Comparison of ENCODE assay signal across 7 mouse cellular contexts in the genomic region with DNA sequence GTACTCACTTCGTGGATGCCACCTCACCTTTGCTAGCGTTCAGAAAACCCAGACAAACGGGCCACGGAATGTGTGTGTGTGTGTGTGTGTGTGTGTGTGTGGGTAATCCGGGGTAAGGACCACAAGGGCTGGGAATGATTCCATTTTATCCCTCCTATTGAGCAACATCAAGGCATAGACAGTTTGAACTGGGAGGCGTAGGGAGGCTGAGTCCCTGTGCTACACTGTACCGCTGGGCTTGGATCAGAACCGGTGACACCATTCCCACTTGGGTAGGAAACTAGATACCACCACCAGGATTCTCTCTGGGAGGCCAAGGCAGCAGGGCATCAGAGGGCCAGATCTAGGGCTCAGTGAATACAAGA. TPM values are rescaled to one million over a fixed set of nuclear protein-coding genes. Genes with fewer than 3 reads are reported as not detected.
DNase-seq lines count a peak whose midpoint lies in the region; ATAC-seq and TF ChIP-seq lines count a peak whose summit lies in the region.

No protein-coding gene starts in this region.

- H3K9ac ChIP-seq in neural tube, embryonic 11.5 days (ENCODE audit: low read length): no peak overlapping the region
- H3K9ac ChIP-seq in liver, embryonic 13.5 days: no peak overlapping the region
- H3K9ac ChIP-seq in stomach, postnatal 0 days (ENCODE audit: low read length): no peak overlapping the region

- WGBS in neural tube, embryonic 11.5 days: 69% methylated on average over 8 of the region's 8 CpGs
- 64% methylated on average over 8 of the region's 8 CpGs for WGBS in hindbrain, embryonic 10.5 days
- WGBS in liver, embryonic 13.5 days (ENCODE audit: insufficient replicate concordance): 54% methylated on average over 8 of the region's 8 CpGs
- 63% methylated on average over 8 of the region's 8 CpGs for WGBS in stomach, postnatal 0 days

- no peak for TF ChIP-seq EP300 in stomach, postnatal 0 days (optimal IDR thresholded peaks at IDR 0.05)

- no peaks in the 10 kb centered on the region for H3K36me3 ChIP-seq in neural tube, embryonic 11.5 days (ENCODE audit: control insufficient read depth, insufficient read depth, low read length)
- H3K36me3 ChIP-seq in hindbrain, embryonic 10.5 days: no peaks in the 10 kb centered on the region
- H3K36me3 ChIP-seq in liver, embryonic 13.5 days: no peaks in the 10 kb centered on the region
- H3K36me3 ChIP-seq in stomach, postnatal 0 days (ENCODE audit: control insufficient read depth, insufficient read depth, low read length): no peaks in the 10 kb centered on the region

- H3K4me1 ChIP-seq in neural tube, embryonic 11.5 days (ENCODE audit: control insufficient read depth, insufficient read depth, low read length): no peaks in the 10 kb centered on the region
- peaks cover 18% of the 10 kb centered on the region for H3K4me1 ChIP-seq in hindbrain, embryonic 10.5 days (replicated peaks)
- H3K4me1 ChIP-seq in liver, embryonic 13.5 days (replicated peaks): peaks cover 23% of the 10 kb centered on the region
- 0 out of 2 replicates have a peak, but pooled peaks cover 2% of the 10 kb centered on the region for H3K4me1 ChIP-seq in stomach, postnatal 0 days (replicated peaks; ENCODE audit: control insufficient read depth, insufficient read depth)

- no peak for TF ChIP-seq CTCF in stomach, postnatal 0 days (IDR thresholded peaks at IDR 0.05; ENCODE audit: low read depth)

- H3K4me2 ChIP-seq in neural tube, embryonic 11.5 days (ENCODE audit: low read depth): peak overlapping the region; percentile 88
- H3K4me2 ChIP-seq in liver, embryonic 13.5 days: peak overlapping the region; percentile 82
- peak overlapping the region; percentile 95 for H3K4me2 ChIP-seq in stomach, postnatal 0 days (replicated peaks; ENCODE audit: low read depth)

- no peak overlapping the region for H3K4me3 ChIP-seq in neural tube, embryonic 11.5 days (ENCODE audit: low read depth, low read length)
- peak overlapping the region; percentile 63 for H3K4me3 ChIP-seq in hindbrain, embryonic 10.5 days
- no peak overlapping the region for H3K4me3 ChIP-seq in liver, embryonic 13.5 days (replicated peaks)
- no peak overlapping the region for H3K4me3 ChIP-seq in stomach, postnatal 0 days (ENCODE audit: low read depth, low read length)

- no peaks in the 10 kb centered on the region for H3K9me3 ChIP-seq in neural tube, embryonic 11.5 days (ENCODE audit: control insufficient read depth, low read length)
- H3K9me3 ChIP-seq in hindbrain, embryonic 10.5 days: no peaks in the 10 kb centered on the region
- no peaks in the 10 kb centered on the region for H3K9me3 ChIP-seq in liver, embryonic 13.5 days (replicated peaks)
- no peaks in the 10 kb centered on the region for H3K9me3 ChIP-seq in stomach, postnatal 0 days (ENCODE audit: control insufficient read depth, low read length)

- ATAC-seq in neural tube, embryonic 11.5 days (ENCODE audit: insufficient read depth, low FRiP score, low TSS enrichment): no peak
- ATAC-seq in liver, embryonic 13.5 days (ENCODE audit: low read depth): no peak
- no peak for ATAC-seq in stomach, postnatal 0 days (ENCODE audit: low FRiP score, low TSS enrichment)

- no peak overlapping the region for H3K27ac ChIP-seq in neural tube, embryonic 11.5 days (ENCODE audit: low read depth, low read length)
- H3K27ac ChIP-seq in hindbrain, embryonic 10.5 days: no peak overlapping the region
- no peak overlapping the region for H3K27ac ChIP-seq in liver, embryonic 13.5 days
- H3K27ac ChIP-seq in stomach, postnatal 0 days (replicated peaks): no peak overlapping the region

- DNase-seq in neural tube, embryonic 11.5 days (ENCODE audit: low spot score): no peak
- no peak for DNase-seq in neural tube, embryonic 10.5 days (ENCODE audit: extremely low spot score, low spot score)
- DNase-seq in hindbrain, embryonic 10.5 days (ENCODE audit: low spot score): no peak
- no peak for DNase-seq in liver, embryonic 13.5 days
- DNase-seq in stomach, postnatal 0 days (ENCODE audit: low spot score): no peak
- no peak for DNase-seq in layer of hippocampus, adult 8-10 months (ENCODE audit: low spot score in 2 of 2)
- DNase-seq in left cerebral cortex, adult 8-10 months (ENCODE audit: low spot score in 2 of 2): no peak

- H3K27me3 ChIP-seq in neural tube, embryonic 11.5 days (ENCODE audit: control insufficient read depth, insufficient read depth, low read length): peaks cover 6% of the 10 kb centered on the region; the same call in 1 of the 2 replicates
- peaks cover 44% of the 10 kb centered on the region for H3K27me3 ChIP-seq in hindbrain, embryonic 10.5 days (ENCODE audit: insufficient read depth, poor library complexity, severe bottlenecking)
- peaks cover 20% of the 10 kb centered on the region for H3K27me3 ChIP-seq in liver, embryonic 13.5 days
- no peaks in the 10 kb centered on the region for H3K27me3 ChIP-seq in stomach, postnatal 0 days (ENCODE audit: control insufficient read depth, insufficient read depth, low read length)

RNA-seq across cellular contexts. Expression of a gene that starts 29.7 kb away (rescaled TPM):
- polyA plus RNA-seq in neural tube, embryonic 11.5 days (2014; fragmentation: Nextera tagmentation; extraction: Ambion mirVana): 38.7 and 42.3 TPM in 2 replicates
- 41.3 and 48.3 TPM in 2 replicates for polyA plus RNA-seq in hindbrain, embryonic 10.5 days (2016; fragmentation: Nextera tagmentation; extraction: Ambion mirVana)
- 13.8 and 15.1 TPM in 2 replicates for polyA plus RNA-seq in liver, embryonic 13.5 days (2015; fragmentation: Nextera tagmentation; extraction: Ambion mirVana)
- 63.6 and 69.4 TPM in 2 replicates for polyA plus RNA-seq in stomach, postnatal 0 days (2015; fragmentation: Nextera tagmentation; extraction: Ambion mirVana)
- 10 to 100 TPM; 32.4 to 44.2 (median 38.4) TPM for total RNA-seq in layer of hippocampus, adult 8-10 months (2022)
- 10 to 100 TPM; 36.8 to 55.1 (median 43.8) TPM for total RNA-seq in left cerebral cortex, adult 8-10 months (2022)
